Mouse (Mus musculus) bone marrow macrophage, adult 2 months (primary cell): ENCODE results near the gene Lin37.

Experiments used
- CTCF ChIP-seq: IDR thresholded peaks from 2 replicates; pipeline ENCODE4 v1.5.1; 2012; ENCODE audit warnings: low read depth, mild to moderate bottlenecking, low read length, moderate library complexity
- POLR2A ChIP-seq: IDR thresholded peaks from 2 replicates; pipeline ENCODE4 v1.6.1; 2012; ENCODE audit warnings: mild to moderate bottlenecking, low read depth, low read length, borderline replicate concordance

- TF ChIP-seq CTCF (no peak), POLR2A (no peak)
Measured at GRCm38 (mm10) chr7:30524487-30524886, 35.2 kb downstream of the Lin37 start.
